Mouse (Mus musculus) thymus, adult 18-20 months (tissue): ENCODE results near the gene Pdxp.

ENCODE experiments used
- DNase-seq, 2 experiments: peaks; one replicate each; pipeline ENCODE4 v3.0.0; 2022; ENCODE audit warnings: mixed read lengths in 2 of 2

Gene Pdxp

GRCm38 (mm10) chr15:78899740-78900584 lies 13.8 kb upstream of the Pdxp start, which contains the start of gene Sh3bp1:
TSS of gene Sh3bp1 (plus strand) at chr15:78899768.
- peak; percentile 69 to 72 for DNase-seq

DNA sequence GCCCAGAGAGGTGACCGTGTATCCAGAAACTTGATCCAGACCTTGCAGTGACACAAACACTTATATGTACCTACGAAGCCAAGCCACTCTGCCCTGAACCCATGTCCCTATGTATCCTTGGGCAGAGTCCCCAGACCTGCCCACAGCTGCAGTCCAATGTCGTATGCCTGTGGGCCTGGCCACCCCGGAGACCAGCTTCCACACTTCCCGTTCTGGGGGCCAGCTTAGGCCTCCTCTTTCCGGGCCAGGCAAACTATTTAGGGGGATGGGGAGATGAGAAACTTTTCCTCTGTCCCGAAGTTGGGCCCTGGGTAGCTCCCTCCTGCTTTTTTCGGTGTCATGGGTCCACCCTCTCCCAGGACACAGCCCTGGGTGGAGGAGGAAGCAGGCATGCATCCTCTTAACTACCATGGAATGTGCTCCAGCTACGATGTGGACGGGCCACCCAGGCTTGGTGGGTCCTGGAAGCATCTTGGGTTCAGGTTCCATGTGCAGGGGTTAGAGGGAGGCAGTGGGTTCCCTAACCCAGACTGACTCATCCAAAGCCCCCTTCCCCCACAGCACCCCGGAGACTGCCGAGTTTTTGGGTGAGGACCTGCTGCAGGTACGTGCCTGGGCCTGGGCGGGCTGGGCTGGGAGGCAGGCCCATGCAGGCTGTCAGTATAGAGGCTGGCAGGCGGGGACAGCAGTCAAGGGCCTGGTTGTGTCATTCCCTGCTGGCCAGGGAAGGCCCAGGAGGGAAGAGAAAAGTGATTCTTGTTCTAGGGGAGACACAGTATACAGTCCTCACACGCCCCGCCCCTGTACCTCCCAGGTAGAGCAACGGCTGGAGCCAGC lies 12.9 kb upstream of the Pdxp start:
- no peak for DNase-seq

DNA sequence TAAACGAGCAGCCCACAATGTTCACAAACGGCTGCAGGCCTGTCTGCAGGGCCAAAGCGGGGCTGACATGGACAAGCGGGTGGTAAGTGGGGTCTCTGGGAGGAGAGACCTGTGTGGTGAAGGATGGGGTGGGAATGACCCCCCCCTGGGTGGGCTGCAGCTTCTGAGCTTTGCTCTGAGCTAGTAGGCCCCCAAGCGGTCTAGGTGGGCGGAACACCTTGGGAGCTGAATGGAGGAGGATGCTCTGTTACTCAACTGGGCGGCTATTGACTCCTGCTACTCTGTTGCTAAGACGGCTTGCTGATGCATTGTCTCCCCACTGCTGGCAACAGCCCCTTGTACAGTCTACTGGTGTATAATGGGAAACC lies 12.3 kb upstream of the Pdxp start:
- no peak for DNase-seq

DNA sequence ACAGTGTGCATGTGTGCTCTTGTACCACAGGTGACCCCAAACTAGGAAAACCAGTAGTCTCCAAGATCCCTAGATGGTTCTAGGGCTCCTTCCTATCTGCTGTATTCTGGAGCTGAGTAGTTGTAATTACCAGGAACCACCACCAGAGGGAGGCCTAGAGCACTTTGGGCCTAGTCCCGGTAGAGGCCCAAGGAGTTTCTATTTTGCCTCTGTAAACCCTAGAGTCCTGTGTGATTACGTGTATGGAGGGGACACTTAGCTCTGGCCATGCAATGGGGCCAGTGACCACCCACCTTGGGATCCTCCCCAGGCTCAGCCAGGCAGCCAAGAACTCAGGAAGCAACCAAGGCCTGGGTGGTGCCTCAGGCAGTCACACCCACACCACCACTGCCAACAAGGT lies 10.5 kb upstream of the Pdxp start:
- DNase-seq: peak in 1 of 2 experiments; percentile 50

DNA sequence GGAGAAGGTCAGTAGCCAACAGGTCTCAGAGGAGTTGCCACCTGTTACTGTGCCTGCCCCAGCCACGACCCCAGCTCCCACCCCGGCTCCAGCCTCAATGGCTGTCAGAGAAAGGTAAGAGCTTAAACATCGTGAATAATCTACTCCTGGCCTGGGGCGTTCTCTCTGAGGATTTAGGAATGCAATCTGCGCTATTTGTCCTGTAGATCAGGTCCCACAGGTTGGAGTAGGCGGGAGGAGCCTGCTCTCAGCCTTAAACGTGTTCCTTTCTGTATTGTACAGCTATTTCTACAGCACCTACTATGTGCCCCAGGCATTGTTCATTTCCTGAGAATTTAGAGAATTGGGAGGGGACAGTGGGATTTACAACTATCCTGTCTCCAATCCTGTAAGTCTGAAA lies 5.3 kb upstream of the Pdxp start:
- no peak for DNase-seq

DNA sequence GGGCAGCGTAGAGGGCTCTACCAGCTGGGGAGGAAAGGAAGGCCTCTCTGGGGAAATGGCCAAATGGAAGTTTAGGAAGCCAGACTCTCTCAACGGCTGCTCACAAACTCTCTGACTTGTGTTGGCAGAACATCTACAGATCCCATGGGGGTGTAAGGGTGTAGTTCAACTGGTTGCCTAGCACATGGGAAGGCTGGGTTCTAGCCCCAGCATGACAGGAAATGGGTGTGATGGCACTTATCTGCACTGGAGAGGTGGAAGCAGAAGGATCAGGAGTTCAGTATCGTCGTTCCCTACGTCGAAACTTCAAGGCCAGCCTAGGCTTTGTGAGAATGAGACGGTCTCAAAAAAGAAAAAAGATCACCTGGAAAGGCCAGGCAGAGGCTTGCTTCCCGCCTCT lies 4.7 kb upstream of the Pdxp start:
- DNase-seq: no peak

DNA sequence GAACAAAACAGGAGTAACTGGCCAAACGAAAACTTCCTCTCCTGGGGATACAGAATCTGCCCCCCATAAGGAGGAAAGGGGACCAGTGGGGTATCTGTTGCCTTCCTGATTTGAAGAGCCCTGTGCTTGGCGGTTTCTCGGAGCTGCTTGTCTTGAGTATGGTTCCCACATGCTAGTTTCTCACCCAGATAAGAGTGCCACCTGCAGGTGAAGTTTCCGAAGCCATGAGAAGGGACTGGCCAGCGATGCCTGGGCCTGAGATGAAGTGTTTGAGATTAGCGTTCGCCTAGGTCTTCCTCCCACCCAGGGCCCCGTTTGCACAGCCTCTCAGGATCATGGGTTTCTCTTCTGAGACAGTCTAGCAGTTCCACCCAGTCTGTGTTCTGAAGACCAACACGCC lies 1.7 kb upstream of the Pdxp start:
- DNase-seq: no peak

DNA sequence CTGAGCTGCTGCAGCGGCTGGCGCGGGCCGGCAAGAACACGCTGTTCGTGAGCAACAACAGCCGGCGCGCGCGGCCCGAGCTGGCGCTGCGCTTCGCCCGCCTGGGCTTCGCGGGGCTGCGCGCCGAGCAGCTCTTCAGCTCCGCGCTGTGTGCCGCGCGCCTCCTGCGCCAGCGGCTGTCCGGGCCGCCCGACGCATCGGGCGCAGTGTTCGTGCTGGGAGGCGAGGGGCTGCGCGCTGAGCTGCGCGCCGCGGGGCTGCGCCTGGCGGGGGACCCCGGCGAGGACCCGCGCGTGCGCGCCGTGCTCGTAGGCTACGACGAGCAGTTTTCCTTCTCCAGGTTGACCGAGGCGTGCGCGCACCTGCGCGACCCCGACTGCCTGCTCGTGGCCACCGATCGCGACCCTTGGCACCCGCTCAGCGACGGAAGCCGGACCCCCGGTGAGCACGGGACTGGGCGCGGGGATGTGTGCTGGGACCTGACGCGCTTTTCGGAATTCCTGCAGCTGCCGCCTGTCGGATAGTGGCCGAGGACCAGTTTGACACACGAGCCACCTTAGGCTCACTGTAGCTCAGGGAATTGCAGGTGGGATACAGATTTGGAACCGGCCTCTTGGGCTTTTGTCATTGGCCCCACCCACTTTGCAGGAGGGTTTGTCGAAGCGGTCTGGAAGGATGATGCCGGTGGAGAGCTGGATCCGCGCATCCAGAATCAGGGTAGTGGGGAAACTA lies 538 bp downstream of the Pdxp start:
- peak in 1 of 2 experiments; percentile 55 for DNase-seq

DNA sequence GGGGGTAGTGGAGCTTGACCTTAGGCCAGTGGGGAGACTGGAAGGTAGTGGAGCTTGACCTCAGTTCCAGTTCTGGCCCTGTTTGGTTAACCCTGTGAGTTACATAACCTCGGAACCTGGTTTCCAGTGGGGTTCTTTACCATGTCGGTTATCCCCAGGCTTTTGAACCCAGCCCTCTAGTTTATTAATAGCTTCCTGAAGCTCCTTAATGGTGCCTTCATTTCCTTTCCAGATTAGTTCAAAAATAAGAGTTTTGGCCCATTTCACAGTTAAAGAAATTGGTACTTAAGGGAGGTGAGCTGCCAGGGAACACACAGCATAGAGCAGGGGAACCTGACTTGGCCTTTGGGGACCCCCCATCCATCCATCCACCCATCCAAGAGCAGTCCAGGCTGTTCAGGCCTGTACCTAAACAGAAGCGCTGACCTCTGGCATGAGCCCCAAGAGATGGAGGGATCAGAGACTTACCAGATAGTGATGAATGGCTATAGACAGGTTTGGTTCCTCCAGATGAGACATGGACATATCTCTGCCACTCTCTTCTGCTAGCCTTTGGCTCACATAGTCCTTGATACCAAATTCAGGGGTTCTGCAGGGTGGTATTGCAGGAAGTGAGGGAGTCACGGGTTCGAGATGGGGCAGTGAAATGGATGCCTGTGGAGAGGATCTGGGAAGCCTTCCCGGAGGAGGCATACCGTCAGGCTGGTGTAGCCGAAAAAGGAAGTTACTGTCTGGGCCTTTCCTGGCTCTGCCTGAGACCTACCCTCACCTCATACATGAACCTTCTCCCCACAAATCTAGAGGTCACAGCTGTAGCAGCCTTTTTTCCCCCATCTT lies 1.3 kb downstream of the Pdxp start:
- no peak for DNase-seq

DNA sequence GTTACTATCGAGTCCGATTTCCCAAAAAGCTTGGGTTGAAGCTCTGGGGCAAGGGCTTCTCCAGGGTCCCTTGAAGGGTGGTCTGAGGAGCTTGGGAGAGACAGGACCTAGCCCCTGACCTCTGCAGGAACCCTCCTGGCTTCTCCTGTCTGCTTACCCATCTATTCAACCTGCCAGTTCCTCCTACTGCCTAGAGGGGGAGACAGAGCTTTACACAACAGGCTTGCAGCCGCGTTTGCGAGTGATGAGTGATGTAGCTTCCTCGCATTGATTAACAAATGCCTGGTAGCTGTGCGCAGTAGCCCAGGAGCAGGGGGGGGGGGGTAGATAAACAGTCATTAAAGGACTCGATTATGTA lies 1.9 kb downstream of the Pdxp start:
- DNase-seq: peak in 1 of 2 experiments; percentile 68

GRCm38 (mm10) chr15:78916052-78916826 lies 2.5 kb downstream of the Pdxp start:
- no peak for DNase-seq

GRCm38 (mm10) chr15:78918126-78918525 lies 4.4 kb downstream of the Pdxp start:
- no peak for DNase-seq

DNA sequence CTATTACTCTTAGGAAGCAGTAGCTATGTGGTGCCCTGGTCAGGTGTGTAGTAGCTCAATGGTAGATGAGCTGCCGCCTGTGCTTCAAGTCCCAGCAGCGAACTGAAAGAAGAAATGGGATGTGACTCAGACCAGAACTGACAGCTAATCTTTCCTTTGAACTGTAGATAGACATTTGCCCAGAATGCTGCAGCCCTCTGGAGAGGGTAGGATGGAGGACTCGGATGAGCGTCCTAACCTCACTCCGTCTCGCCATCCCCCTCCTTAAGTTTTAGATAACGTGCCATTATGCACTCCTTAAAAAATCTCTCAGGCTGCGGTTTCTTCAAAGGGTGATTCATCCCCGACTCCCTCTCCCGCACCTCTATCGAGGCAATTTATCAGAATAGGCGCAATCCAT lies 6.2 kb downstream of the Pdxp start:
- no peak for DNase-seq

DNA sequence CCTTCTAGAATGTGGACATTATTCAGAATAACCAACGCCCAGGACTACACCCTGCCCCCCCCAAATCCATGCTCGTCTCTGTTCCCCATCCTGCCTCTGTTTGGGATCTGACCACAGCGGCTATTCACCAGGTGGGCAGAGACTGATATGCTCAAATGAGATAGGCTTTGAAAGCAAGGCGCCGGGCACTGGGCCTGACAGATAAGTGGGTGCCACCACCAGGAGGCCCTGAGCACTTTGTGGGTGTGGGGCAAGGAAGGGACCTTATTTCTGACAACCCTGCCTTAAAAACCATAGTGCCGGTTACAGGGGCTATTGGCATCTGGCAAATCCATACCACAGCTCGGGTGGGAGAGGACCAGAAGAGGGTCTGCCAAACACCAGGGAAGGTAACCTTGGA lies 9.0 kb downstream of the Pdxp start:
- no peak for DNase-seq

GRCm38 (mm10) chr15:78923585-78923984 lies 9.9 kb downstream of the Pdxp start:
- peak; percentile 64 to 81 for DNase-seq

DNA sequence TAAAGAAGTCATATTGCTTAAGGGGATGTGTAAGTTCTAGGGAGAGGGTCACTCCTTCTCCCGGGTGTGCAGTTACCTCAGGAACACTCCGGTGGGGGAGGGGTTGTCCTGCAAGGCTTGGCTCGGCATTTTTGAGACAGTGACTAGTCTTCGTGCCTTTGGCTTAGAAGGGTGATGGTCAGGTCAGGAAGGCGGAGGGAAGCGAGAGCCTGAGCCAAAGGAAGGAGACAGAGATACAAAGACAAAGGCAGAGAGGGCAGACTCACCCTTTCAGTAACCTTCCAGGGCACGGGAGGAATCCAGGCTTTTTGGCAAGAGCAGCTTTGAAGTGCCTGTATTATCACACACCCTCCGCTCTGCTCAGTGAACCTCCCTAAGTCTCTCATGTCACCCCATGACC lies 11.4 kb downstream of the Pdxp start:
- no peak for DNase-seq

DNA sequence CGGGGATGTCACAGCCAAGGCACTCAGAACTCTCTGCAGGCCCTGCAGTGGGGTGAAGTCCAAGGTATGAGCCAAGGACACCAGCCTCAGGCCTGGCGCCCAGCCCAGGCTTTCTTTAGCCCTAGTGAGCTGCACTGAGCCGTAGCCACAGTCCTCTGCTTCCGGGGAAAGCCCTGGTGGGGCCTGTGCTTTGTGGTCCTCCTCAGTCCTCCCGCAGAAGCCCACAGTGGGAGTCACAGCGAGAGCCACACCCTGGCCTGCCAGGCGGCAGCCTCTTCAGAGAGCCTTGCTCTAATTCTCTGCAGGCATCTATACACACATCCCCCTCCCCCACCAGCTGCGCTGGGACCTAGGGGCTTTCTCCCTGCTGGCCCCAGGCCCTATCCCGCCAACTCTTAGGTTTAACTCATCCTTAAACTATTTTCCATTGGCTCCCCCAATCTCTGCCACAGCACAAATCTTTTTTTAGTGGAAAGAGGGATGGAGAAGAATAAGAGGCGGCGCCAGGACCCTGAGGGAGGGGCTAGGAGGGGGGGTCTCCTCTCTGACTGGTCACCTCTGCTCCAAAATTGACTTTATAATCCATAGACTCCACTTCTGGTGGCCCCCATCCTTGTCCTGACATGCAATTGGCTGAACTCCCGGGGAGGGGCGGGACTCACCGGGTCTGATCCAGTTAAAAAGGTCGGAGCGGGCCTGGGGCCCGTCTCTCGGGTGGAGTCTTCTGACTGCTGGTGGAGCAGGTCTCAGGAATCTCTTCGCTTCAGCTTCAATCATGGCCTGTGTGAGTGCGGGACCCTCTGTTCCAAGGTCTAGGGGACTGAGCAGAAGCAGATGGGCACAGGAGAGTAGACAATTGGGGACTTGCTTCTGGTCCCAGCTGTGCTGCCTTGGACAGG lies 12.6 kb downstream of the Pdxp start, which contains the start of gene Lgals1:
Gene Lgals1, plus strand, starts transcription at position 705 of the 899 bp plus-strand sequence.
- DNase-seq: peak; percentile 70 to 78

- DNase-seq: no peak
Measured at GRCm38 (mm10) chr15:78927021-78927787, 13.5 kb downstream of the Pdxp start.

DNA sequence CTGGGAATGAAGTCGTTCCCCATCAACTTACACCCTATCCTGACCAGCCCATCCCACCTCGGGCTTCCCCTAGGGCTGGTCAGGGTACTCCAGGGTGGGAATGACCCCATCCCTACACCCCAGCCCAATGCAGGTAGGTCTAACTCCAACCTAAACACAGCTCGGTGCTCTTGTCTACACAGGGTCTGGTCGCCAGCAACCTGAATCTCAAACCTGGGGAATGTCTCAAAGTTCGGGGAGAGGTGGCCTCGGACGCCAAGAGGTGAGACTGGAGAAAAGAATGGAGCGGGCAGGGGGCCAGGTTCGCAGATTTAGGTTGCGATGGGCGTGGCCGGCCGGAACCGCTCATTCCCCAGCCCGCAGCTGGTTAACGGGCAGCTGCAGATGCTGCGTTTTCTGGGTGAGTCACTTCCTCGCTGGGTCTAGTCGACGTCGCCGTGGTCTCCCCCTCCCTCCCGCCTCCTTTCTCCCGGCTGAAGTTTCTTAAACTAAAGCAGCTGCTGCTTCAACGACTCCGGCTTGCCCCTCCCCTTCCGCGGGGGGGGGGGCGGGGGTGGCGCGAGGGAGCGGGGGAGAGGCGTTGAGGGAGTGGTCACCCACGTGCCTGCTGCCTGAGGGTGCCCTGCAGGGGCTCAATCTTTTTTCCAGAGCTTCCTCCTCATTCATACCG lies 14.2 kb downstream of the Pdxp start:
- DNase-seq: peak; percentile 88 to 92
